Mouse (Mus musculus): ENCODE data around the gene Pms1. TPM values are rescaled to one million over a fixed set of nuclear protein-coding genes. Genes with fewer than 3 reads are reported as not detected.

Gene Pms1
- polyA plus RNA-seq, 1 experiment from 2014 or later = 8.1 TPM

- no peaks in the 10 kb centered on the region for H3K27me3 ChIP-seq
- no peaks in the 10 kb centered on the region for H3K9me3 ChIP-seq (replicated peaks)
- no peaks in the 10 kb centered on the region for H3K4me1 ChIP-seq (replicated peaks)
- no peak for ATAC-seq (replicated peaks; ENCODE audit: insufficient number of reproducible peaks, insufficient read depth, low FRiP score, low read depth)
- 83% methylated on average over 3 of the region's 3 CpGs for WGBS
- no peak overlapping the region for H3K9ac ChIP-seq
- H3K27ac ChIP-seq = no peak overlapping the region
- no peaks in the 10 kb centered on the region for H3K36me3 ChIP-seq
- H3K4me2 ChIP-seq = no peak overlapping the region
- no peak overlapping the region for H3K4me3 ChIP-seq
These were observed 105.6 kb downstream of the Pms1 start for GRCm38 (mm10) chr1:53191234-53191633.

GRCm38 (mm10) chr1:53189620-53190019 lies 107.2 kb downstream of the Pms1 start:
- Histone ChIP-seq H3K27me3 (no peaks in the 10 kb centered on the region), H3K27ac (no peak overlapping the region), H3K4me2 (no peak overlapping the region), H3K4me1 (replicated peaks) (no peaks in the 10 kb centered on the region), H3K9me3 (replicated peaks) (no peaks in the 10 kb centered on the region), H3K9ac (no peak overlapping the region), H3K4me3 (no peak overlapping the region), H3K36me3 (no peaks in the 10 kb centered on the region)
- WGBS = 57% methylated on average over 3 of the region's 3 CpGs
- no peak for ATAC-seq (replicated peaks; ENCODE audit: insufficient number of reproducible peaks, insufficient read depth, low FRiP score, low read depth)

GRCm38 (mm10) chr1:53187536-53187935 lies 109.3 kb downstream of the Pms1 start, which contains the start of gene 1700019A02Rik:
TSS of gene 1700019A02Rik (minus strand) at chr1:53187636.
- no peak for ATAC-seq (replicated peaks; ENCODE audit: insufficient number of reproducible peaks, insufficient read depth, low FRiP score, low read depth)
- no peak within 1 kb of the TSS for H3K9ac ChIP-seq
- H3K4me1 ChIP-seq (replicated peaks) = no peaks in the 10 kb centered on the region
- H3K36me3 ChIP-seq = no peaks in the 10 kb centered on the region
- H3K27ac ChIP-seq = no peak within 1 kb of the TSS
- H3K27me3 ChIP-seq = no peaks in the 10 kb centered on the region
- no peak within 1 kb of the TSS for H3K4me2 ChIP-seq
- no peak within 1 kb of the TSS for H3K4me3 ChIP-seq
- WGBS = 96% methylated on average over 8 of the region's 8 CpGs
- no peaks in the 10 kb centered on the region for H3K9me3 ChIP-seq (replicated peaks)

GRCm38 (mm10) chr1:53186301-53186700 lies 110.5 kb downstream of the Pms1 start:
- Histone ChIP-seq H3K36me3 (no peaks in the 10 kb centered on the region), H3K27ac (no peak overlapping the region), H3K9ac (no peak overlapping the region), H3K4me2 (no peak overlapping the region), H3K9me3 (replicated peaks) (no peaks in the 10 kb centered on the region), H3K4me1 (replicated peaks) (no peaks in the 10 kb centered on the region), H3K4me3 (no peak overlapping the region), H3K27me3 (no peaks in the 10 kb centered on the region)
- 85% methylated on average over 3 of the region's 3 CpGs for WGBS
- no peak for ATAC-seq (replicated peaks; ENCODE audit: insufficient number of reproducible peaks, insufficient read depth, low FRiP score, low read depth)

- no peaks in the 10 kb centered on the region for H3K36me3 ChIP-seq
- H3K27ac ChIP-seq = no peak overlapping the region
- no peak overlapping the region for H3K4me2 ChIP-seq
- H3K4me3 ChIP-seq = no peak overlapping the region
- WGBS = 81% methylated on average over 6 of the region's 6 CpGs
- no peaks in the 10 kb centered on the region for H3K9me3 ChIP-seq (replicated peaks)
- H3K4me1 ChIP-seq (replicated peaks) = no peaks in the 10 kb centered on the region
- H3K9ac ChIP-seq = no peak overlapping the region
- no peaks in the 10 kb centered on the region for H3K27me3 ChIP-seq
- no peak for ATAC-seq (replicated peaks; ENCODE audit: insufficient number of reproducible peaks, insufficient read depth, low FRiP score, low read depth)
These were observed 139.1 kb downstream of the Pms1 start for GRCm38 (mm10) chr1:53157715-53158114.

Other genes starting within 250 kb of the Pms1 start
- gene Mstn, start 235.4 kb downstream of the Pms1 start, polyA plus RNA-seq (2015; fragmentation: Nextera tagmentation; extraction: Ambion mirVana) = 2.0 TPM in 2 replicates
- not detected in 2 replicates for gene 1700019A02Rik, start 109.4 kb downstream of the Pms1 start, polyA plus RNA-seq (2015; fragmentation: Nextera tagmentation; extraction: Ambion mirVana)
- gene Ormdl1, start 77 bp upstream of the Pms1 start, polyA plus RNA-seq (2015; fragmentation: Nextera tagmentation; extraction: Ambion mirVana) = 23.0 and 26.8 TPM in 2 replicates
- gene Gm28778, start 93 bp upstream of the Pms1 start, polyA plus RNA-seq (2015; fragmentation: Nextera tagmentation; extraction: Ambion mirVana) = 0.25 TPM in 1 of 2 replicates, not detected in the other
- 22.5 and 25.6 TPM in 2 replicates for gene Osgepl1, start 16.6 kb upstream of the Pms1 start, polyA plus RNA-seq (2015; fragmentation: Nextera tagmentation; extraction: Ambion mirVana)
- gene Asdurf, start 55.6 kb upstream of the Pms1 start, polyA plus RNA-seq (2015; fragmentation: Nextera tagmentation; extraction: Ambion mirVana) = 6.1 TPM in 1 of 2 replicates, not detected in the other
- gene Gm28551, start 55.6 kb upstream of the Pms1 start, polyA plus RNA-seq (2015; fragmentation: Nextera tagmentation; extraction: Ambion mirVana) = 0.38 and 0.40 TPM in 2 replicates
- gene Asnsd1, start 55.7 kb upstream of the Pms1 start, polyA plus RNA-seq (2015; fragmentation: Nextera tagmentation; extraction: Ambion mirVana) = 52.8 and 54.6 TPM in 2 replicates